Mouse (Mus musculus) bone marrow, adult 2 months (tissue): ENCODE results near the gene Reln.

Experiments
- CTCF ChIP-seq: fragments of 200-500 bp; IDR thresholded peaks from 2 replicates; pipeline ENCODE4 v1.5.1; 2011; ENCODE audit warnings: low read length, control low read depth; ENCODE audit not compliant: control insufficient read depth, insufficient read depth
- POLR2A ChIP-seq: fragments of 200-500 bp; IDR thresholded peaks from 2 replicates; pipeline ENCODE4 v1.6.1; 2011; ENCODE audit warnings: low read depth, mild to moderate bottlenecking, control low read depth, low read length, borderline replicate concordance; ENCODE audit not compliant: control insufficient read depth

DNA sequence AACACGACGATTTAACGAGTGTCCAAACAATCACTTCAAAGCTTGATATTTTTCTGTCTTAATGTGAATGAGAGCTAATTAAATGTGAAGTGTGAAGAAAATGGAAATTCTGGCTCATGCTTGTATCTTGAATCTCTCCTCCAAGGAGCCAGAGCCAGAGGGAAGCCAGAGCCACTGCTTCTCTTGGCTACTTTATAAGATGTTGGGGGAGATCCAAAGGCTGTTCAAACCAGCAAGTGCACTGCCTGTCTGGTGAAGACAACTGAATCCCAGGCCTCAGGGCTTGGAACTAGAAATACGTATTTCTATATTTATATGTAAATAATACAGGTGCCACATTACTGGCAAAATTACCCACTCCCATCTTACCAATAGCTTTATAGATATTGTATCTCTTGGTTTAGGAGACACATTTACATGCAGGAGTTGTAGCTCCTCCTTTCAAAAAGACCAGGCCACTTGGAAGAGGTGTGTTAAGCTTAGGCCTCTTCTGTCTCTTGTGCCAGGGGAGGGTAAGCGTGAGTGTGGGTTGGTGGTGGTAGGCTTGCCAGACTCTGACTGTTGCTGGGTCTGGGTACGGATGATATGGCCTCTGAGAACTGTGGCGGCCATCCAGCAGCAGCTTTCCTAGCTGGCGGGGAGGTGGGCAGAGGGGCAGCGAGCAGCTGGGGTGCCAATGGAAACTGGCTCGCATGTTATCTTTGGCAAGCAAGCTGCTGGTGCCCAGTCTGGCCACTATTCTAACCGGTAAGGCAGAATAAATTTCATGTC is 395.6 kb downstream of the Reln start:
- TF ChIP-seq CTCF (no peak), POLR2A (no peak)
